Mouse (Mus musculus) WW6 (cell line): ENCODE measurements around the gene Cwc22.

ENCODE experiments used
- DNase-seq: peaks from one replicate; pipeline ENCODE4 v3.0.0-alpha.2; 2013; ENCODE audit warnings: low read depth, low spot score

The Cwc22 gene

GRCm38 (mm10) chr2:77876331-77876730, 69.8 kb downstream of the Cwc22 start:
- DNase-seq = no peak

DNA sequence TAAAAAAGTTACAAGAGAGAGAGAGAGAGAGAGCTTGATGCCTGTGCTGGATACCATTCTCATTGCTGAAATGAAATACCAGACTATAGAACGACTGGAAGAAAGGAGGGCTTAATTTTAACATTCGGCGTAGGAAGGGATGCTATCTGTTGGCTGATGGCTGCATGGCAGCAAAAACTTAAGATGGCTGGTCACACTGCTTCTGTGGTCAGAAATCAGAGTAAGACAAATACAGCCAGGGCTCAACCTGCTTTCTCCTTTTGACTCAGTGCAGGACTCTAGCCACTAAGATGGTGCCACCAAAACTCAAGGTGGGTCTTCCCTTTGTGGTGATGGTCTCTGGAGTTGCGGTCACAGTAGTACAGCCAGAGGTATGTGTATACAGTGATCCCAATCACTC, 70.7 kb downstream of the Cwc22 start:
- DNase-seq = no peak

DNA sequence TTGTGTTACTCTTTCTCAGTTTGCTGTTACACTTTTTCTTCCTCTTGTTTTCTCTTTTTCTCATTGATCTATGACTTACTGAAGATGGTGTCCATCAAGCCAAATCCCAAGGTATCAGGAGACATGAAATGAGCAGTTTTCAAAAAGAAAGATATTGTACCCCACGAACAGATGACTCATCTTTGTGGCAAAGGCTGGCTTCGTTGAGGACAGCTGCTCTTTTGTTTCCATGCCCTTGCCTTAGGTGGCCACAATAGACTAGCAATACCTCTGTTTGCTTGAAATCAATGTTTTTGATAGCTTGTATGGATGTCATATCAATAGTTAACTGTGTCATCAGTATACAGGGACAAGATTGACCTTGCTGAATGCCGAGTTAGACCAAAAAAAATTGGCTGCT, 71.5 kb downstream of the Cwc22 start:
- DNase-seq = no peak

- no peak for DNase-seq
Measured at GRCm38 (mm10) chr2:77873806-77874205, 72.4 kb downstream of the Cwc22 start.

DNA sequence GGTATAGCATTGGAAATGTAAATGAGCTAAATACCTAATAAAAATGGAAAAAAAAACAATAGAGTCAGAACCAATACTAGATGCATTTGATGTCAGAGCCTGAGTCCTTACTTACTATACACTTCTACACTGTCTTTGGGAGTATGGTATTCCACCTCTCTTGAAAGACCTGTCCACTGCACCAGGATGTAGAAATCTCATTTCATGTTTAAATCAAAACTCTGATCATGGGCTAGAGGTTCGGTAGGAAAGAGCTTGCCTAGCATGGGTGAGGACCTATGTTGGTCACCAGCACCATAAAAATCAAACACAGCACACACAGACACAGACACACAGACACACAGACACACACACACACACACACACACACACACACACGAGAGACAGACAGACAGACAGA, 73.5 kb downstream of the Cwc22 start:
- DNase-seq = no peak

DNA sequence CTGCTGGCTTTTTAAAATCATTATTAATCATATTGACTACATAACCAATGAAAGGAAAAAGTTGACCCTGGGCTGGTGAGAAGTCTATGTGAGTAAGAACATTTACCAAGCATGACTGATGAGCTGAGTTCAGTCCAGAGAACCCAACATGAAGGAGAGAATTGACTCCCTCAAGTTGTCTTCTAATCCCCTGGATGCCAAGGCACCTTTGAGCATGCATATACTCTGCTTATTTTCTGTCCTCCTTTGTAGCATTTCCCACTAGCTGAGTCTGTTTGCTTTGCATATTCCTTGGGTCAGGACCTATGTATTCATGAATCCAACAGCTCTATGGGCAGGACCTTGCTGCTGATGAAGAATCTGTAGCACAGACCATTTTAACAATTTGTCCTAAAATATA, 75.0 kb downstream of the Cwc22 start:
- DNase-seq = no peak

GRCm38 (mm10) chr2:77869729-77870280, 76.4 kb downstream of the Cwc22 start:
- no peak for DNase-seq

DNA sequence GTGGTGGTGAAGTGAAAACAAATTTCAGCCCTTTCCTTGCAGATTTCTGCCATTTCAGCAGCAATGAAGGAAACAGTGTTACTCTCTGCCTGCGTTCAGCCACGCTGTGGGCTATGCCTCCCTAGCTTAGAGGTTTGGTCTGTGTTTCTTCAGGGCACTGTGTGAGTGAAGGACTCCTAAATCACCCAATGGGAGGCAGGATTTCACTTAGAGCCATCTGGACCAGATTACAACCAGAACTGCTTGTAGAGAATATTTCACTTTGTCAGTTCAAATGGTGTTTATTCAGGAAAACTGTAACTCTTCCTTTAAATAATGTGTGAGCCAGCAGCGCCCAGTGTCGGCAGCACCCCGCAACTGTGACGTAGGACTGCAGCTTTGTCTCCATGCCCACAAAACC, 82.2 kb downstream of the Cwc22 start:
- DNase-seq = no peak

DNA sequence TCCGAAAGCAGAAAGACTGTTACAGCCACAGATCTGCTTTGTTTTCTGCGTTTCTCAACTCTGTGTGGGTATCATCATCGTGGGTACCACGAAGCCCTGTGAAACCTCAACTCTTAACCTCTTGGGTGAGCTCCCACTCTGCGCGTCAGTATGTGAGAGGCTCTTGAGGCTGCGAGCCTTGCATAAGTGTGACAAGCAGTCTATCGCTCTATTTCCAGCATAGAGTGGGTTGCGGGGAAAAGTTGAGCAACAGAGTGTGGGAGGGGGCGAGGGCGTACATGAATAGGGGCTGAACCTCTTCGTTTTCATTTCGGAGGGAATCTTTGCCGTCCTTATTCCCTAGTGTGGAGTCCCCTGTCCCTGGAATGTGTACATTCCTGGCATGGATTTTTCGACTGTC, 82.7 kb downstream of the Cwc22 start:
- no peak for DNase-seq

GRCm38 (mm10) chr2:77841464-77841863, 104.7 kb downstream of the Cwc22 start:
- no peak for DNase-seq

DNA sequence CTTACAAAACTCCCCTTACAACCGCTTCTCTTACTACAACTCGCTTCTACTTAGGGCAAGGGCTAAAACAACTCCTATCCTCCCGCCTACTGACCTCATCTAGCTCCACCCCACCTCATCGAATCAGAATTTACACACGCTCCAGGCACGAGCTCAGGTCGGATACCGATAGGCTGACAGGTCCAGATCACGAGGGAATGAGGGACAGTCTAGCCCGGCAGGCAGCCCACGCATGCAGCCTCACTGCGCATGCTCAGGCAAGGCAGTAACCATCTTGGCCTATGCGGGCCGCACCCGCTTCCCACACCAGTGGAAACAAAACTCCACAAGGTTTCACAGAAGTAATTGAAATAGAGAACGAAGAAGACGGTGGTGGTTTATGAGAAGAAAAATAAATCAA, 106.6 kb downstream of the Cwc22 start:
- peak; percentile 7 for DNase-seq

GRCm38 (mm10) chr2:77838688-77839087, 107.5 kb downstream of the Cwc22 start:
- no peak for DNase-seq

GRCm38 (mm10) chr2:77835781-77836180, 110.4 kb downstream of the Cwc22 start:
- DNase-seq = no peak
